In genomic region chr19:21154162-21154561, GRCm38 (mm10) we compare ENCODE assay signal across 25 mouse cellular contexts.
DNase-seq lines count a peak whose midpoint lies in the region; ATAC-seq and TF ChIP-seq lines count a peak whose summit lies in the region.
"Had no signal": no experiment of that assay in that cellular context is flagged by ENCODE, and none has a peak within 500 bp of the region (broad histone marks: within the 10 kb centered on the region; RNA-seq: fewer than 3 reads in every experiment).

No protein-coding gene starts in this region.

- H3K4me2 ChIP-seq in forebrain, embryonic 14.5 days (ENCODE audit: low read length), result no peak overlapping the region
- H3K4me2 ChIP-seq: embryonic facial prominence, embryonic 12.5 days; embryonic facial prominence, embryonic 15.5 days; heart, embryonic 11.5 days; hindbrain, embryonic 12.5 days; hindbrain, embryonic 15.5 days had no signal

- no peak overlapping the region for H3K4me3 ChIP-seq in forebrain, embryonic 14.5 days (ENCODE audit: low read depth, low read length)
- no peak overlapping the region for H3K4me3 ChIP-seq in forebrain, embryonic 10.5 days
- no peak overlapping the region for H3K4me3 ChIP-seq in left cerebral cortex, adult 2 months
- H3K4me3 ChIP-seq: embryonic facial prominence, embryonic 12.5 days; embryonic facial prominence, embryonic 15.5 days; heart, adult 2 months; hindbrain, embryonic 12.5 days; hindbrain, embryonic 15.5 days had no signal

- WGBS in forebrain, embryonic 14.5 days, result 21% methylated on average over 1 of the region's 1 CpGs
- 77% methylated on average over 1 of the region's 1 CpGs for WGBS in forebrain, embryonic 10.5 days

- intact Hi-C loops in left cerebral cortex, adult 2 months (cut with DNase I), result no loop called here

- TF ChIP-seq POLR2A in brain, embryonic 14.5 days (IDR thresholded peaks at IDR 0.05; ENCODE audit: borderline replicate concordance, extremely low read depth, insufficient read depth, insufficient read length, poor library complexity, severe bottlenecking), result no peak

- H3K9me3 ChIP-seq in forebrain, embryonic 14.5 days (replicated peaks; ENCODE audit: control insufficient read depth, low read length), result no peaks in the 10 kb centered on the region
- no peaks in the 10 kb centered on the region for H3K9me3 ChIP-seq in forebrain, embryonic 10.5 days
- H3K9me3 ChIP-seq: embryonic facial prominence, embryonic 12.5 days; embryonic facial prominence, embryonic 15.5 days; G1E; hindbrain, embryonic 12.5 days; hindbrain, embryonic 15.5 days had no signal

- no peak for ATAC-seq in forebrain, embryonic 14.5 days
- ATAC-seq: intestine, postnatal 0 days had no signal

- TF ChIP-seq CTCF in brain, embryonic 14.5 days (IDR thresholded peaks at IDR 0.05; ENCODE audit: borderline replicate concordance, extremely low read depth, insufficient read depth, insufficient read length), result no peak
- TF ChIP-seq CTCF in left cerebral cortex, adult 2 months (IDR thresholded peaks at IDR 0.05), result no peak

- H3K27me3 ChIP-seq in forebrain, embryonic 14.5 days (replicated peaks; ENCODE audit: control insufficient read depth, insufficient read depth, low read length), result no peaks in the 10 kb centered on the region
- no peaks in the 10 kb centered on the region; the same call in 1 of the 2 replicates for H3K27me3 ChIP-seq in forebrain, embryonic 10.5 days (ENCODE audit: poor library complexity, severe bottlenecking)
- H3K27me3 ChIP-seq: CH12.LX; embryonic facial prominence, embryonic 12.5 days; embryonic facial prominence, embryonic 15.5 days; hindbrain, embryonic 12.5 days; hindbrain, embryonic 15.5 days had no signal

- H3K36me3 ChIP-seq in forebrain, embryonic 14.5 days (ENCODE audit: control insufficient read depth, insufficient read depth, low read length), result no peaks in the 10 kb centered on the region
- H3K36me3 ChIP-seq in forebrain, embryonic 10.5 days (replicated peaks), result no peaks in the 10 kb centered on the region
- H3K36me3 ChIP-seq: embryonic facial prominence, embryonic 12.5 days; embryonic facial prominence, embryonic 15.5 days; G1E; hindbrain, embryonic 12.5 days; hindbrain, embryonic 15.5 days had no signal

- peaks cover 10% of the 10 kb centered on the region for H3K4me1 ChIP-seq in forebrain, embryonic 14.5 days (ENCODE audit: control insufficient read depth, insufficient read depth, low read length)
- H3K4me1 ChIP-seq in forebrain, embryonic 10.5 days, result peaks cover 8% of the 10 kb centered on the region
- H3K4me1 ChIP-seq: embryonic facial prominence, embryonic 12.5 days; embryonic facial prominence, embryonic 15.5 days; hindbrain, embryonic 15.5 days had no signal

- H3K27ac ChIP-seq in forebrain, embryonic 14.5 days (ENCODE audit: low read depth, low read length), result no peak overlapping the region
- no peak overlapping the region for H3K27ac ChIP-seq in forebrain, embryonic 10.5 days
- H3K27ac ChIP-seq in left cerebral cortex, adult 2 months, result no peak overlapping the region
- H3K27ac ChIP-seq: embryonic facial prominence, embryonic 12.5 days; embryonic facial prominence, embryonic 15.5 days; heart, adult 2 months; hindbrain, embryonic 12.5 days; hindbrain, embryonic 15.5 days had no signal

- no peak overlapping the region for H3K9ac ChIP-seq in forebrain, embryonic 14.5 days (ENCODE audit: low read length)
- H3K9ac ChIP-seq: embryonic facial prominence, embryonic 12.5 days; embryonic facial prominence, embryonic 15.5 days; hindbrain, embryonic 12.5 days; hindbrain, embryonic 15.5 days had no signal

- peak; percentile 61 for DNase-seq in forebrain, embryonic 14.5 days (ENCODE audit: low spot score)
- no peak for DNase-seq in forebrain, embryonic 10.5 days (ENCODE audit: extremely low spot score, low spot score)
- peak; percentile 28 for DNase-seq in Muller cell, postnatal 12 days (ENCODE audit: inconsistent ontology term)
- peak; percentile 61 for DNase-seq in brain, embryonic 14.5 days (ENCODE audit: low read depth)
- no peak for DNase-seq in left cerebral cortex, adult 2 months (ENCODE audit: extremely low spot score in 1 of 2, low spot score in 2 of 2)
- DNase-seq in heart, adult 9 months (ENCODE audit: low spot score in 2 of 2), result no peak
- DNase-seq: adrenal gland, adult 8-10 months; adrenal gland, postnatal 25 days; B cell, adult 2 months; cerebellum, adult 11 months; cerebellum, adult 2 months; cerebellum, adult 9-11 months; cerebellum, postnatal 25 days; gastrocnemius, postnatal 10 days; gastrocnemius, postnatal 36 days; heart, adult 2 months; kidney, adult 2 months had no signal

Comparison
In these comparisons a context has a peak if more than half of its experiments do, and no peak if none do; other contexts are left out.
1. DNase-seq: peak in forebrain, embryonic 14.5 days (single experiment), Muller cell, postnatal 12 days (single experiment) and brain, embryonic 14.5 days (single experiment); none in forebrain, embryonic 10.5 days (single experiment), left cerebral cortex, adult 2 months (0 of 2) and heart, adult 9 months (0 of 2).